Mouse (Mus musculus) liver, embryonic 14.5 days (tissue): ENCODE results near the gene Armc2. TPM values are rescaled to one million over a fixed set of nuclear protein-coding genes. Genes with fewer than 3 reads are reported as not detected.

ENCODE experiments used
- ATAC-seq: fragments of 200-750 bp; cut with Nextera tagmentation; 2 replicates; pipeline ENCODE4 v1.8.0; 2017; ENCODE audit warnings: moderate number of reproducible peaks, mild to moderate bottlenecking, moderate library complexity; ENCODE audit not compliant: insufficient read depth
- DNase-seq, 3 experiments: peaks; one replicate each; pipeline ENCODE4 v3.0.0-alpha.2; 2012 to 2013; ENCODE audit warnings: low read depth in 3 of 3, low spot score in 3 of 3
- H3K27ac ChIP-seq: fragments of 300-500 bp; sonication (generic); 2 replicates; pipeline ENCODE4 v1.5.1; 2014; ENCODE audit warnings: moderate library complexity, mild to moderate bottlenecking, control low read depth, inconsistent platforms
- H3K27me3 ChIP-seq: fragments of 300-500 bp; sonication (generic); 2 replicates; pipeline ENCODE4 v1.6.1; 2014; ENCODE audit warnings: mild to moderate bottlenecking, low read length, moderate library complexity; ENCODE audit not compliant: control insufficient read depth, insufficient read depth
- H3K36me3 ChIP-seq: fragments of 300-500 bp; sonication (generic); replicated peaks from 2 replicates; pipeline ENCODE4 v1.6.1; 2014; ENCODE audit warnings: low read depth; ENCODE audit not compliant: control insufficient read depth, insufficient read depth
- H3K4me1 ChIP-seq, 2 experiments: fragments of 200-500 bp in 1 of 2; fragments of 300-500 bp in 1 of 2; sonication (generic) in 1 of 2; replicated peaks; 2 replicates each; pipeline ENCODE4 v1.6.1; 2012 to 2014; ENCODE audit warnings: antibody characterized with exemption in 1 of 2, inconsistent platforms in 1 of 2, low read length in 1 of 2; ENCODE audit not compliant: control insufficient read depth in 2 of 2, insufficient read depth in 2 of 2
- H3K4me2 ChIP-seq: fragments of 300-500 bp; sonication (generic); 2 replicates; pipeline ENCODE4 v1.6.1; 2014; ENCODE audit warnings: low read depth, mild to moderate bottlenecking, control low read depth, moderate library complexity
- H3K4me3 ChIP-seq, 2 experiments: fragments of 200-500 bp in 1 of 2; fragments of 300-500 bp in 1 of 2; sonication (generic) in 1 of 2; 2 replicates each; pipeline ENCODE4 v1.5.1; 2012 to 2014; ENCODE audit warnings: low read depth in 2 of 2, low read length in 2 of 2, mild to moderate bottlenecking in 2 of 2, control low read depth in 1 of 2, inconsistent platforms in 1 of 2, moderate library complexity in 1 of 2; ENCODE audit not compliant: insufficient read depth in 1 of 2
- H3K9ac ChIP-seq: fragments of 300-500 bp; sonication (generic); replicated peaks from 2 replicates; pipeline ENCODE4 v1.6.1; 2014; ENCODE audit warnings: mild to moderate bottlenecking, control low read depth, moderate library complexity
- H3K9me3 ChIP-seq: fragments of 300-500 bp; sonication (generic); 2 replicates; pipeline ENCODE4 v1.6.1; 2016; ENCODE audit warnings: low read length, mixed read lengths; ENCODE audit not compliant: control insufficient read depth
- CTCF ChIP-seq: IDR thresholded peaks from 2 replicates; pipeline ENCODE4 v1.5.1; 2016; ENCODE audit warnings: antibody characterized with exemption, low read depth, control low read depth
- EP300 ChIP-seq: IDR thresholded peaks from 2 replicates; pipeline ENCODE4 v1.6.1; 2016; ENCODE audit warnings: antibody characterized with exemption, low read depth
- WGBS: fragments of 180-500 bp; shearing (Covaris S2); extraction: QIAGEN DNeasy Blood & Tissue Kit; methylation state at CpG from one replicate; pipeline ENCODE4 v1.1.7; 2014; ENCODE audit not compliant: insufficient replicate concordance; 5-methylcytosine and 5-hydroxymethylcytosine counted together
- polyA plus RNA-seq, 2 experiments: library from polyadenylated mRNA; depleted of rRNA in 1 of 2; stranded (reverse) in 1 of 2; unstranded in 1 of 2; fragments of >200 nt; fragmentation: Nextera tagmentation in 1 of 2; extraction: Ambion mirVana in 1 of 2; gene quantifications; 2 replicates each; pipeline versions ENCODE4 v1.2.1 to v1.2.3; 2012 to 2014

The Armc2 gene
- polyA plus RNA-seq, 2 experiments, result 0.10 TPM; not detected in 1

DNA sequence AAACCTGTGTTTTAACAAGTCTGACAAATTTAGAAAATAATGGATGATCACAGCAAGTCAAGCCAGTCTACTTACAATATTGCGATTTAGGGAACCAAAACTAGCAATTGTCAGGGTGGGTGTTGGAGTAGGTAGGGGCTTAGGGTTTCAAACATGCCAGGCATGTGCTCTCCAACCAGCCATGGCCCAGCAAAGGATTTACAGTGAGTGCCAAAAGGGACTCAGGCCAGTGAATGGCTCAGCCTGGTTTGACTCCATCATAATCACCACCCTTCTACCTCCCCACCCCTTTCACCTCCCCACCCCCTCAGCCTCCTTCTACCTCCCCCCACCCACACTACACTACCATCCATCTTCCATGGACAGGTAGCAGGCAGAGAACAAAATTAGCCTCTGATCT is 138.6 kb downstream of the Armc2 start:
- Histone ChIP-seq H3K4me1 (peaks cover 0 to 5% of the 10 kb centered on the region in 2 experiments; a peak in 2 of 4 replicates), H3K9me3 (no peaks in the 10 kb centered on the region), H3K27ac (no peak overlapping the region), H3K27me3 (no peaks in the 10 kb centered on the region), H3K36me3 (no peaks in the 10 kb centered on the region), H3K4me3 (no peak overlapping the region), H3K9ac (no peak overlapping the region), H3K4me2 (no peak overlapping the region)
- TF ChIP-seq CTCF (no peak), EP300 (no peak)
- ATAC-seq (no peak), DNase-seq (no peak)
- 70% methylated on average over 1 of the region's 1 CpGs for WGBS

DNA sequence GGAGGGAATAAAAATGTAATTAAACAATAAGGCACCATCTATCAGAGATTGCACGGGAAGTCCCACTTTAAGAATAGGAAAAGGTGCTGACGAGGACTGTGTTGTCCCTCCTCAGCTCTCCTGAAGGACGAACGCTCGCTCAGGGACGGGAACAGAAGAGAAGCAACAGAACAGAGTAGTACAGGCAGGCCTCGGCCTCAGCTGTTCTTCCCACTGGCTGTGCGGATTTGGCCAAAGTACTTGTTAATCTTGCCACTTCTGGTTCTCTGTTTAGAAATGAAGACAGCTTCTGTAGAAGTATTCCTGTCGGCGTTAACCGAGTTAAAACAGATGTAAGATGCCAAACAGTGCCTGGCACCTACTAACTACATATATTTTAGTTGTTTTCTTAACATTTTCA is 139.9 kb downstream of the Armc2 start:
- no peak overlapping the region for H3K4me3 ChIP-seq
- no peaks in the 10 kb centered on the region for H3K36me3 ChIP-seq
- H3K4me1 ChIP-seq, result 0 out of 4 replicates have a peak, but pooled peaks cover 0 to 3% of the 10 kb centered on the region in 2 experiments
- H3K27me3 ChIP-seq, result no peaks in the 10 kb centered on the region
- WGBS, result 82% methylated on average over 11 of the region's 11 CpGs
- H3K9ac ChIP-seq, result no peak overlapping the region
- H3K9me3 ChIP-seq, result no peaks in the 10 kb centered on the region
- no peak overlapping the region for H3K27ac ChIP-seq
- DNase-seq (no peak), ATAC-seq (no peak)
- TF ChIP-seq EP300, result no peak
- TF ChIP-seq CTCF, result no peak
- H3K4me2 ChIP-seq, result no peak overlapping the region

DNA sequence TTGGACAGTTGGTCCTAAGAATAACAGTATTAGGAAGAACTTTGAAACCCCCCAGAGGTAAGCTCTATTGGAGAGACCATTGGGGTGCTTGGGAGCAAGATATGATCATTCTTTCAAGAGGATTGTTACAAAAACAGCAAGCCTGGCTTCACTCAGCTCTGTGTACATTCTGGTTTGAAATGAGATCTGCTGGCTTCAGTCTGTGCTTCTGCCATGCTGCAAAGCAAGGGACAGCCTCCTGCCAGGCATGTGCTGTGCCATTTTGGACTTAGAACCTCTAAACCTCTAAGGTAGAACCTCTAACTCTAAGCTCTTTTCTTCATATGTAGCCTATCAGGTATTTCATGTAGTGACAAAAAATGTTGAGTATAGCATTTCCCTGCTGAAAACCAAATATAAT is 142.6 kb downstream of the Armc2 start:
- ATAC-seq (no peak), DNase-seq (no peak)
- Histone ChIP-seq H3K4me1 (peaks cover 0 to 4% of the 10 kb centered on the region in 2 experiments; a peak in 1 of 4 replicates), H3K4me2 (no peak overlapping the region), H3K27ac (no peak overlapping the region), H3K27me3 (no peaks in the 10 kb centered on the region), H3K9me3 (no peaks in the 10 kb centered on the region), H3K9ac (no peak overlapping the region), H3K36me3 (no peaks in the 10 kb centered on the region), H3K4me3 (no peak overlapping the region)
- no peak for TF ChIP-seq EP300
- TF ChIP-seq CTCF, result no peak

DNA sequence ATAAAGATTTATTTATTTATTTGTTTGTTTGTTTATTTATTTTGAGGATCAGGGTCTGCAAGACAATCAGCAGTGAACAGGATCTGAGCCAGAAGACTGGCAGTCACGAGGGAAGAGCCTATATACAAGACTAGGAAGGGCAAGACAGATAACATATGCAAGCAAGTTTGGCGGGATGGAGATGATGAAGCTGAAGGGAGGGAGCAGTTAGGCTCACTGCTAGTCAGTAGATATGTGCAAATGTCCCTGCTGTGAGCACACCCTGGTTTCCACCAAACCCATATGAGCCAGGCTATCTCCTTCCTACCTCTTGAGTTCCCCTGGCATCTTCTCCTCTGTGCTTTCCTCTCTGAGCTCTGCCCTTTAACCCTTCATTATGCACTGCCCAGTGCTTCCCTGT is 146.7 kb downstream of the Armc2 start:
- H3K36me3 ChIP-seq, result no peaks in the 10 kb centered on the region
- H3K4me1 ChIP-seq, result peaks cover 0 to 7% of the 10 kb centered on the region in 2 experiments; a peak in 2 of 4 replicates
- ATAC-seq, result peak; percentile 31; the same call in 1 of the 2 replicates
- no peak for DNase-seq
- H3K27ac ChIP-seq, result no peak overlapping the region
- H3K4me2 ChIP-seq, result no peak overlapping the region
- TF ChIP-seq CTCF (no peak), EP300 (no peak)
- no peak overlapping the region for H3K4me3 ChIP-seq
- WGBS, result 12% methylated on average over 2 of the region's 2 CpGs
- H3K9ac ChIP-seq, result no peak overlapping the region
- no peaks in the 10 kb centered on the region for H3K27me3 ChIP-seq
- no peaks in the 10 kb centered on the region for H3K9me3 ChIP-seq

DNA sequence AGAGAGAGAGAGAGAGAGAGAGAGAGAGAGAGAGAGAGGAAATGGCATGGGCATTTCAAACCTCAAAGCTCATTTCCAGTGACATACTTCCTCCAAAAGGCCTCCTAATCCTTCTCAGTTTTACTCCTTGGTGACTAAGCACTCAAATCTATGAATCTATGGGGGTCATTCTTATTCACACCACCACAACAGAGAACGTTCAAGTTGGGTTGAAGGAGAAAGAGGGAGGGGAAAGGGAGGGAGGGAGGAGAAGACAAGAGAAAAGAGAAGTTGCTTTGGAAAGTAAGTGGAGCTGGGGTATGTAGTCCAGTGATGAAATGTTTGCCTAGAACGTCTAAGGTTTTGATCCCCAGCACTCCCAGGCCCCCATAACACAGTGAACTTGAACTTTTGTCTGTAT is 148.1 kb downstream of the Armc2 start:
- no peak for DNase-seq
- ATAC-seq, result no peak
- Histone ChIP-seq H3K4me1 (peaks cover 0 to 8% of the 10 kb centered on the region in 2 experiments; a peak in 2 of 4 replicates), H3K4me2 (no peak overlapping the region), H3K27me3 (no peaks in the 10 kb centered on the region), H3K9ac (no peak overlapping the region), H3K27ac (no peak overlapping the region), H3K36me3 (no peaks in the 10 kb centered on the region), H3K4me3 (no peak overlapping the region), H3K9me3 (no peaks in the 10 kb centered on the region)
- no peak for TF ChIP-seq EP300
- TF ChIP-seq CTCF, result no peak
- 3% methylated on average over 2 of the region's 2 CpGs for WGBS
